Mouse (Mus musculus): Measurements from ENCODE around the gene Swsap1.

GRCm38 (mm10) chr9:22004546-22004945 lies 49.0 kb downstream of the Swsap1 start:
- TF ChIP-seq POLR2A (IDR thresholded peaks at IDR 0.05; ENCODE audit: extremely low read depth, insufficient read depth, low read length) (no peak), CTCF (IDR thresholded peaks at IDR 0.05; ENCODE audit: low read depth, low read length) (no peak)

All from liver, adult 2 months (tissue).